Mouse (Mus musculus): ENCODE data around the gene Gm28102. TPM values are rescaled to one million over a fixed set of nuclear protein-coding genes. Genes with fewer than 3 reads are reported as not detected.
"Not testable (repeated sequence)": the region's sequence is repeated elsewhere in the genome, so short reads cannot be mapped to it uniquely, and the experiment has no call there.

Gm28102 gene
- not detected in 2 replicates for polyA plus RNA-seq (2011; ENCODE audit: insufficient read depth, insufficient read length, low read depth, missing spikeins)

- H3K4me1 ChIP-seq (ENCODE audit: control insufficient read depth, insufficient read depth, low read length) = not testable (repeated sequence)
These were observed at the start of gene Gm28102 for GRCm38 (mm10) chrY:88053015-88053414. Gm28102 (plus strand) TSS chrY:88053315.

More at GRCm38 (mm10) chrY:88053015-88053414, at the start of gene Gm28102:
- H3K27ac ChIP-seq (ENCODE audit: insufficient read depth, low read length); H3K9ac ChIP-seq (ENCODE audit: low read depth, poor library complexity, severe bottlenecking); H3K36me3 ChIP-seq (ENCODE audit: control insufficient read depth, insufficient read depth, low read length, poor library complexity, severe bottlenecking); H3K9me3 ChIP-seq (replicated peaks; ENCODE audit: control insufficient read depth, insufficient read depth, low read length, poor library complexity, severe bottlenecking); H3K27me3 ChIP-seq (ENCODE audit: control insufficient read depth, insufficient read depth, low read length, poor library complexity, severe bottlenecking); H3K4me3 ChIP-seq (ENCODE audit: low read depth, low read length): not testable (repeated sequence)

Measured in ES-Bruce4 (cell line).